17 mouse cellular contexts compared by ENCODE assay signal in the genomic region with DNA sequence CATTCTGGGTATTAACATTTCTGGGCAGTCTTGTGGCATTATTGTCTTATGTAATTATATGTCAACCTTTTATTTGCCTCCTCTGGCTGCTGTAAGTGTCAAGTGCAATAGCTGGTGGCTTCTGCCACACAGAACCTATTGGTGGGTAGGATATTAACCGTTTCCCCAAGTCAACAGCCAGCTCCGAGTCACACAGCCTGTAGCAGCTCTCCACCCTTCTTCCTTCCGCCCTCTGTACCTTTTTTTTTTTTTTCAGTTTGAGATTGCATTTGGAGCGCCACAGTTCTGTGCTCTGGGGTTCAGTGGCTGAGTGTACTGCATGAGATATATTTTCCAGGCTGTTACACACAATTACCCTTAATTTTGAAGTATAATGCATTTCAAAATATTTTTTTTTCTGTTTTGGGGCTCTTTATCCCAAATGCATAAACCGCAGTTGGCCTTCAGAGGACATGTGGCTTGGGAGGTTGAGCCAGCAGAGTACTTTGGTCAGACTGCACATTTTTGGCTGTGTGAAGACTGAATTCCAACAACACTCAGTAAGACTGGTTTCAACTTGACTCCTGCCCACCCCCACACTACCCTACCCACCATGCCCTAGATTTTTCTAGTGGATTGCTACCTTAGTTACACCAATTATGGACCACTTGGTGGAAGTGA. TPM values are rescaled to one million over a fixed set of nuclear protein-coding genes. Genes with fewer than 3 reads are reported as not detected.
DNase-seq lines count a peak whose midpoint lies in the region; ATAC-seq and TF ChIP-seq lines count a peak whose summit lies in the region.
"Had no signal": no experiment of that assay in that cellular context is flagged by ENCODE, and none has a peak within 500 bp of the region (broad histone marks: within the 10 kb centered on the region; RNA-seq: fewer than 3 reads in every experiment).

No protein-coding gene starts in this region.

- H3K27me3 ChIP-seq in heart, adult 2 months (ENCODE audit: control insufficient read depth, insufficient read depth, low read length), result no peaks in the 10 kb centered on the region
- H3K27me3 ChIP-seq: CH12.LX; embryonic facial prominence, embryonic 13.5 days; hindbrain, embryonic 12.5 days had no signal

- WGBS in heart, adult 2 months, result 42% methylated on average over 5 of the region's 5 CpGs

- no peak for DNase-seq in heart, adult 2 months
- no peak for DNase-seq in heart, adult 9 months (ENCODE audit: low spot score in 2 of 2)
- DNase-seq in testis, postnatal 10 days (ENCODE audit: low spot score), result peak; percentile 3
- DNase-seq in testis, postnatal 14 days (ENCODE audit: low spot score), result no peak
- peak; percentile 61 for DNase-seq in naive thymus-derived CD4-positive, alpha-beta T cell, adult 2 months (ENCODE audit: low read depth)
- DNase-seq in cerebellum, postnatal 36 days, result no peak
- DNase-seq in gastrocnemius, postnatal 4 days (ENCODE audit: low spot score in 2 of 2), result no peak
- DNase-seq: cerebellum, adult 9-10 months; kidney, adult 8-10 months; right cerebral cortex, postnatal 4 days had no signal

- TF ChIP-seq POLR2A in heart, adult 2 months (IDR thresholded peaks at IDR 0.05; ENCODE audit: insufficient read depth, low read depth, low read length), result no peak

- peaks cover 18% of the 10 kb centered on the region for H3K36me3 ChIP-seq in heart, adult 2 months (ENCODE audit: control insufficient read depth, insufficient read depth, low read length)
- H3K36me3 ChIP-seq: embryonic facial prominence, embryonic 13.5 days; hindbrain, embryonic 12.5 days; limb, embryonic 13.5 days; midbrain, embryonic 13.5 days; neural tube, embryonic 13.5 days had no signal

- H3K79me2 ChIP-seq in heart, adult 2 months (replicated peaks; ENCODE audit: control insufficient read depth, insufficient read depth, low read length), result no peaks in the 10 kb centered on the region; the same call in 1 of the 2 replicates

- no peak overlapping the region for H3K9ac ChIP-seq in heart, adult 2 months (ENCODE audit: low read depth, low read length)
- H3K9ac ChIP-seq: embryonic facial prominence, embryonic 13.5 days; hindbrain, embryonic 12.5 days; limb, embryonic 13.5 days; midbrain, embryonic 13.5 days; neural tube, embryonic 13.5 days had no signal

- no peak overlapping the region for H3K4me3 ChIP-seq in heart, adult 2 months
- H3K4me3 ChIP-seq: embryonic facial prominence, embryonic 13.5 days; hindbrain, embryonic 12.5 days; limb, embryonic 13.5 days; midbrain, embryonic 13.5 days; neural tube, embryonic 13.5 days had no signal

- 0 out of 2 replicates have a peak, but pooled peaks have one; percentile 38 for TF ChIP-seq EP300 in heart, adult 2 months (IDR thresholded peaks at IDR 0.05; ENCODE audit: insufficient read depth, low read depth, low read length)

- H3K27ac ChIP-seq in heart, adult 2 months, result peak overlapping the region; percentile 64
- H3K27ac ChIP-seq: embryonic facial prominence, embryonic 13.5 days; hindbrain, embryonic 12.5 days; limb, embryonic 13.5 days; midbrain, embryonic 13.5 days; neural tube, embryonic 13.5 days had no signal

- peaks cover 23% of the 10 kb centered on the region for H3K4me1 ChIP-seq in heart, adult 2 months (ENCODE audit: control insufficient read depth, insufficient read depth, low read length)
- H3K4me1 ChIP-seq: midbrain, embryonic 13.5 days had no signal

- peak; percentile 50 for ATAC-seq in common myeloid progenitor, adult 5-6 weeks (replicated peaks; ENCODE audit: low read depth, poor library complexity, severe bottlenecking)
- ATAC-seq: midbrain, embryonic 13.5 days had no signal

- intact Hi-C loops in heart, adult 2 months (cut with DNase I), result loop anchor here (10.0 kb wide), 1 partner anchor 1077 kb away; the partner anchor contains the start of gene Trim27

- no peak for TF ChIP-seq CTCF in heart, adult 2 months (IDR thresholded peaks at IDR 0.05)

RNA-seq across cellular contexts. Expression of gene Elmo1, which starts 7.7 kb away (rescaled TPM):
- total RNA-seq in heart, adult 2 months (2021), result 1 to 10 TPM; 7.1 to 9.1 TPM
- polyA plus RNA-seq in heart, adult 2 months (2012; rRNA removed), result 7.0 and 11.2 TPM in 2 replicates
- 68.5 and 75.3 TPM in 2 replicates for total RNA-seq in common myeloid progenitor, adult 5-6 weeks (2017)
- total RNA-seq in gastrocnemius, postnatal 4 days (2021), result 10 to 100 TPM; 23.6 to 27.7 TPM

Comparison
In these comparisons a context has a peak if more than half of its experiments do, and no peak if none do; other contexts are left out.
1. DNase-seq: peak in testis, postnatal 10 days (single experiment) and naive thymus-derived CD4-positive, alpha-beta T cell, adult 2 months (single experiment); none in heart, adult 2 months (0 of 2), heart, adult 9 months (0 of 2), testis, postnatal 14 days (single experiment), cerebellum, postnatal 36 days (0 of 2) and gastrocnemius, postnatal 4 days (0 of 2).